Mouse (Mus musculus) midbrain, embryonic 13.5 days (tissue): ENCODE measurements around the gene Papola. TPM values are rescaled to one million over a fixed set of nuclear protein-coding genes. Genes with fewer than 3 reads are reported as not detected.

Source experiments
- ATAC-seq: fragments of 200-750 bp; cut with Nextera tagmentation; 2 replicates; pipeline ENCODE4 v1.8.0; 2017; ENCODE audit warnings: mild to moderate bottlenecking, moderate TSS enrichment, moderate library complexity
- H3K27ac ChIP-seq: fragments of 300-500 bp; sonication (generic); 2 replicates; pipeline ENCODE4 v1.5.1; 2015; ENCODE audit warnings: inconsistent platforms, mild to moderate bottlenecking, moderate library complexity
- H3K27me3 ChIP-seq: fragments of 300-500 bp; sonication (generic); 2 replicates; pipeline ENCODE4 v1.6.1; 2015; ENCODE audit warnings: mild to moderate bottlenecking, inconsistent platforms
- H3K36me3 ChIP-seq: fragments of 300-500 bp; sonication (generic); 2 replicates; pipeline ENCODE4 v1.6.1; 2015; ENCODE audit warnings: mild to moderate bottlenecking, inconsistent platforms
- H3K4me1 ChIP-seq: fragments of 300-500 bp; sonication (generic); replicated peaks from 2 replicates; pipeline ENCODE4 v1.6.1; 2015; ENCODE audit warnings: inconsistent platforms
- H3K4me2 ChIP-seq: fragments of 300-500 bp; sonication (generic); replicated peaks from 2 replicates; pipeline ENCODE4 v1.6.1; 2015; ENCODE audit warnings: moderate library complexity, mild to moderate bottlenecking, inconsistent platforms
- H3K4me3 ChIP-seq: fragments of 300-500 bp; sonication (generic); replicated peaks from 2 replicates; pipeline ENCODE4 v1.5.1; 2015; ENCODE audit warnings: mild to moderate bottlenecking, inconsistent platforms
- H3K9ac ChIP-seq: fragments of 300-500 bp; sonication (generic); replicated peaks from 2 replicates; pipeline ENCODE4 v1.6.1; 2015; ENCODE audit warnings: mild to moderate bottlenecking, inconsistent platforms
- H3K9me3 ChIP-seq: fragments of 300-500 bp; sonication (generic); 2 replicates; pipeline ENCODE4 v1.6.1; 2016; ENCODE audit warnings: mild to moderate bottlenecking, inconsistent platforms
- WGBS: fragments of 180-500 bp; shearing (Covaris S2); methylation state at CpG from one replicate; pipeline ENCODE4 v1.1.7; 2015; 5-methylcytosine and 5-hydroxymethylcytosine counted together
- polyA plus RNA-seq: library from polyadenylated mRNA; unstranded; fragments of >200 nt; fragmentation: Nextera tagmentation; extraction: Ambion mirVana; gene quantifications from 2 replicates; pipeline ENCODE4 v1.2.1, GENCODE M21; 2015

Papola gene
- 212 and 217 TPM in 2 replicates for polyA plus RNA-seq

GRCm38 (mm10) chr12:105784196-105784999 is at the start of gene Papola:
TSS of gene Papola (plus strand) at chr12:105784694.
- Histone ChIP-seq H3K36me3 (no peaks in the 10 kb centered on the region), H3K4me1 (peaks cover 20% of the 10 kb centered on the region), H3K9me3 (no peaks in the 10 kb centered on the region), H3K27ac (peak within 1 kb of the TSS; percentile 92), H3K9ac (peak within 1 kb of the TSS; percentile 87), H3K27me3 (no peaks in the 10 kb centered on the region), H3K4me3 (peak within 1 kb of the TSS; percentile 80), H3K4me2 (peak within 1 kb of the TSS; percentile 72)
- WGBS: under 1% methylated on average over 64 of the region's 85 CpGs
- peak; percentile 97 for ATAC-seq

GRCm38 (mm10) chr12:105735226-105735888 is 49.1 kb upstream of the Papola start:
- no peak overlapping the region for H3K9ac ChIP-seq
- H3K27ac ChIP-seq: no peak overlapping the region
- ATAC-seq: no peak
- WGBS: 81% methylated on average over 7 of the region's 7 CpGs
- H3K9me3 ChIP-seq: no peaks in the 10 kb centered on the region
- H3K4me2 ChIP-seq: no peak overlapping the region
- no peaks in the 10 kb centered on the region for H3K27me3 ChIP-seq
- H3K4me3 ChIP-seq: no peak overlapping the region
- no peaks in the 10 kb centered on the region for H3K4me1 ChIP-seq
- no peaks in the 10 kb centered on the region for H3K36me3 ChIP-seq

- Histone ChIP-seq H3K36me3 (no peaks in the 10 kb centered on the region), H3K4me3 (no peak overlapping the region), H3K4me2 (no peak overlapping the region), H3K9ac (no peak overlapping the region), H3K27me3 (no peaks in the 10 kb centered on the region), H3K27ac (no peak overlapping the region), H3K4me1 (no peaks in the 10 kb centered on the region), H3K9me3 (no peaks in the 10 kb centered on the region)
- ATAC-seq: no peak
- 91% methylated on average over 6 of the region's 6 CpGs for WGBS
Observed at GRCm38 (mm10) chr12:105735889-105736251, 48.6 kb upstream of the Papola start.

GRCm38 (mm10) chr12:105738316-105739096 is 46.0 kb upstream of the Papola start:
- Histone ChIP-seq H3K27ac (no peak overlapping the region), H3K9me3 (no peaks in the 10 kb centered on the region), H3K27me3 (no peaks in the 10 kb centered on the region), H3K4me3 (no peak overlapping the region), H3K4me2 (no peak overlapping the region), H3K36me3 (no peaks in the 10 kb centered on the region), H3K9ac (no peak overlapping the region), H3K4me1 (no peaks in the 10 kb centered on the region)
- WGBS: 85% methylated on average over 15 of the region's 15 CpGs
- ATAC-seq: no peak

GRCm38 (mm10) chr12:105739656-105740055 is 44.8 kb upstream of the Papola start:
- no peaks in the 10 kb centered on the region for H3K27me3 ChIP-seq
- H3K4me1 ChIP-seq: no peaks in the 10 kb centered on the region
- H3K9ac ChIP-seq: no peak overlapping the region
- no peaks in the 10 kb centered on the region for H3K9me3 ChIP-seq
- H3K27ac ChIP-seq: no peak overlapping the region
- no peak for ATAC-seq
- 90% methylated on average over 8 of the region's 8 CpGs for WGBS
- H3K4me2 ChIP-seq: no peak overlapping the region
- no peaks in the 10 kb centered on the region for H3K36me3 ChIP-seq
- no peak overlapping the region for H3K4me3 ChIP-seq

- Histone ChIP-seq H3K4me2 (no peak overlapping the region), H3K36me3 (no peaks in the 10 kb centered on the region), H3K9me3 (no peaks in the 10 kb centered on the region), H3K27me3 (no peaks in the 10 kb centered on the region), H3K9ac (no peak overlapping the region), H3K4me1 (no peaks in the 10 kb centered on the region), H3K4me3 (no peak overlapping the region), H3K27ac (no peak overlapping the region)
- WGBS: 89% methylated on average over 5 of the region's 5 CpGs
- ATAC-seq: no peak
Observed at GRCm38 (mm10) chr12:105748114-105748513, 36.4 kb upstream of the Papola start.

DNA sequence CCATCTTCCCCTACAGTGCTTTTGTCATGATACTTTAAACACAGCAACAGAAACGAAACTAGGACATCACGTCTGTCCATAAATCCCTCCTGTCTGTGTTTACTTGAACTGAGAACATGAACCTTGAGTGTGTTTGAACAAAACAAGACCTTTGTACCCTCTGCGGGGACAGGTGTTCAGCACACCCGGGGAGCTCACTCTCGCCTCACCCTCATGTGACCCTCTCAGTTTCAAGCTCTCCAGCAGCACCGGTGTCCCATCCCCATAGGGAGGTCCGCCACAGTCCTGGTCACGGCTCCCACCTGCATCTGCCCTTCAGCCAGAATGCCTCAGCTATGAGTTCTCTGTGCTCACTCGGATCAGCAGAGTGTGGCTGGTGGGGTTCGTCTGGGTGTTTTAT is 30.7 kb upstream of the Papola start:
- Histone ChIP-seq H3K4me2 (no peak overlapping the region), H3K9ac (no peak overlapping the region), H3K4me3 (no peak overlapping the region), H3K27me3 (no peaks in the 10 kb centered on the region), H3K9me3 (no peaks in the 10 kb centered on the region), H3K27ac (no peak overlapping the region), H3K4me1 (no peaks in the 10 kb centered on the region), H3K36me3 (no peaks in the 10 kb centered on the region)
- 91% methylated on average over 10 of the region's 10 CpGs for WGBS
- no peak for ATAC-seq

DNA sequence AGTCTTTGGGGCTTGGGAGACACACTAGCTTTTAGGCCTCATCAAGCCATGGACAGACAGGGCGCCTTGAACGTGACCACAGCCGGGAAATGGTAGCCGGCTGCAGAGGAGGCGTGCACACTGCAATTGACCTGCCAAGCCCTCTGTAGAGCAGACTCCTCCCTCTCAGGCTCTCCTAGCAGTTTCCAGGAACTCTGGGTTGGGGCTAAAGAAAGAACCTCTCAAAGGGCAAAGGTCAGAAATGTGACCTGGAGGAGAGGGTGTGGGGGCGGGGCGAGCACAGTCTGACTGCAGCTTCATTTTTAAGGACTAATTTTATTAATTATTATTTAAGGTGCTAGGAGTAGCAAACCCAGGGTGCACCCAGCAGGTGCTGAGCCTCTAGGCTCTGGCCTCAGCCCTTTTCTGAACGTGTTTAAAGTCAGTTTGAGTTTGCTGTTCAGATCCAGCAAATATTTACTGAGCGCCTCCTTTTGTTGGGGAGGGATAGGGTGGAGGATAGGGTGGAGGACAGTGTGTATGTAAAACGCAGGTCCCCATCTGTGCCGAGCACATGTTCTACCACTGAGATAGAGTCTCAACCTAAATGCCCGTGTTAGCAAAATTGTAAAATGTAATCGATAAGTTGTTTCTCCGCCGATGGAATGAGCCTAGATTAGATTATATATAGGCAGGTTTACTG is 26.5 kb upstream of the Papola start:
- Histone ChIP-seq H3K9ac (no peak overlapping the region), H3K36me3 (no peaks in the 10 kb centered on the region), H3K9me3 (no peaks in the 10 kb centered on the region), H3K4me1 (no peaks in the 10 kb centered on the region), H3K4me2 (no peak overlapping the region), H3K27ac (no peak overlapping the region), H3K27me3 (no peaks in the 10 kb centered on the region), H3K4me3 (no peak overlapping the region)
- 44% methylated on average over 15 of the region's 15 CpGs for WGBS
- ATAC-seq: no peak

DNA sequence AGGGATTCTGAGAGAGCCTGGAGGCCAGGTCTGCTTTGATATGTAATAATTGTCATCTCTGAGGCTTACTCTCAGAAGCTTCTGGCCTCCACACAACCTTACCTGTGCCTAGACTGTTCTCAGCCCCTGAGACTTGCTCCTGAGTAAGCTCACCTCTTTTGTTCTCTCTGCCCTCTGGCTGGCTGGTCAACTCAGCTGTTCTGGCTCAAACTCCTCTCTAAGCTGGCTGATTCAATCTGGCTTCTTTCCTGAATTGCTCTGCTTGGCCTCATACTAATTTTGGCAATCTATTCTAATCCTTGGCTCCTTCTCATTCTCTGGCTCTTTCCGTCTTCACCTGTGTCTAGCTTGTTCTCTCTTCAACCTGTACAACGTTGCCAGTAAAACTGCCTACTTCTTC is 25.6 kb upstream of the Papola start:
- no peak for ATAC-seq
- WGBS: 92% methylated on average over 2 of the region's 2 CpGs
- H3K27me3 ChIP-seq: no peaks in the 10 kb centered on the region

DNA sequence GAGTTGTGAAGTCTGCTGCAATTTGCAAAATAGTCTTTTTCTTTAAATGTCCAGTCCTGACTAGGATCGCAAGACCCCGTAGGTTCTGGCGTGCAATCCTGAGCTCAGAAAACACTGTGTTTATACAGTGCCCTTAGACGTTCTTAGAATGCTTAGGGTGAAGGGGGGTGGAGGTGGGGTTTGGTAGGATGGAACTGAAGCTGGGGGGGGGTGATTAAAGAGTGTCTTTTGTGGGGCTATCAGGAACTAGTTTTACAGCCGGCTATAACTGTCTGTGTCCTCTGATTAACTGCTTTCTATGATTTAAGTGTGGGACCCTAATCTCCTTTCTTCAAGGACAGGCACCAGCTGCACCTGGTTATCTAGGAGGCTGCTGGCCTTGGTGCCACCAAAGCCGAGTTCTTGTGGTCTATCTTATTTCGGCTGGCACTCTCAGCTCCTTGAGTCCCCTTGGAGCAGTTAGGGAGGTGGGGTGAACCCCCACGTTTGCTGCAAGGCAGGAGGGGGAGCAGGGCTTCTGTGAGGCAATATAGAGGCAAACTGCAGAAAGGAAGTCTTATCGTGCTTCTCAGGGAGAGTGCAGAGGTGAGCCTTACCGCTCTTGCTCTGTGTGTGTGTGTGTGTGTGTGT is 24.5 kb upstream of the Papola start:
- no peak overlapping the region for H3K9ac ChIP-seq
- no peak for ATAC-seq
- H3K27ac ChIP-seq: no peak overlapping the region
- no peaks in the 10 kb centered on the region for H3K27me3 ChIP-seq
- H3K4me2 ChIP-seq: no peak overlapping the region
- no peaks in the 10 kb centered on the region for H3K4me1 ChIP-seq
- no peaks in the 10 kb centered on the region for H3K9me3 ChIP-seq
- no peaks in the 10 kb centered on the region for H3K36me3 ChIP-seq
- no peak overlapping the region for H3K4me3 ChIP-seq
- WGBS: 75% methylated on average over 10 of the region's 10 CpGs

More for the DNA sequence above, 25.6 kb upstream of the Papola start:
- H3K9ac ChIP-seq: no peak overlapping the region
- H3K4me2 ChIP-seq: no peak overlapping the region
- H3K4me3 ChIP-seq: no peak overlapping the region
- no peaks in the 10 kb centered on the region for H3K4me1 ChIP-seq
- H3K9me3 ChIP-seq: no peaks in the 10 kb centered on the region
- no peak overlapping the region for H3K27ac ChIP-seq
- H3K36me3 ChIP-seq: no peaks in the 10 kb centered on the region

GRCm38 (mm10) chr12:105761171-105761570 is 23.3 kb upstream of the Papola start:
- Histone ChIP-seq H3K36me3 (no peaks in the 10 kb centered on the region), H3K27me3 (no peaks in the 10 kb centered on the region), H3K4me3 (no peak overlapping the region), H3K27ac (no peak overlapping the region), H3K4me2 (no peak overlapping the region), H3K4me1 (no peaks in the 10 kb centered on the region), H3K9me3 (no peaks in the 10 kb centered on the region), H3K9ac (no peak overlapping the region)
- 65% methylated on average over 11 of the region's 11 CpGs for WGBS
- no peak for ATAC-seq
